In the genomic region with DNA sequence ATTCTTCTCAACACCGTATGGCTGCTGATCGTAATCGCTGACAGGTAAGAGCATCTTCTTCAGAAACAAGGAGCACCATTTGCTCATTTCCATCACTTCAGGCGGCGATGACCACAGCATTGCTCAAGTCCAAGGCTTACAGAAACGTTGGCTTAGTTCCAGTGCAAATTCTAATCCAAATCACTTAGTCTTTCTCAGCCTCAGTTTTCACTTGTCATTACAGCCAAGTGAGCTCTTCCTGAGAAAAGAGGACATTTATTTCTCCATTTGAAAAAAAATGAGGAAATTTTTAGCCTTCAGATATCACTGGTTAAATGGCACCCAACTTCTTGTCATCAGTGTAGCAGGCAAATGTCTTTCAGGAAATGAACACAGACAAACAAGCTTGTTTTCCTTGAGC, we compare ENCODE assay signal across 28 mouse cellular contexts.
A peak's percentile ranks its signal among the peaks of the same experiment; 100 is the strongest.
DNase-seq lines count a peak whose midpoint lies in the region; ATAC-seq and TF ChIP-seq lines count a peak whose summit lies in the region.
"Had no signal": no experiment of that assay in that cellular context is flagged by ENCODE, and none has a peak within 500 bp of the region (broad histone marks: within the 10 kb centered on the region; RNA-seq: fewer than 3 reads in every experiment).

No protein-coding gene starts in this region.

- no peak overlapping the region for H3K4me3 ChIP-seq in lung, embryonic 14.5 days (ENCODE audit: low read depth, low read length)
- H3K4me3 ChIP-seq in midbrain, embryonic 15.5 days, result no peak overlapping the region
- H3K4me3 ChIP-seq: embryonic facial prominence, embryonic 10.5 days; embryonic facial prominence, embryonic 13.5 days; erythroblast, embryonic 14.5 days; forebrain, embryonic 12.5 days; forebrain, embryonic 15.5 days; heart, adult 2 months; heart, embryonic 10.5 days; hindbrain, embryonic 12.5 days; hindbrain, embryonic 15.5 days had no signal

- no peak overlapping the region for H3K27ac ChIP-seq in lung, embryonic 14.5 days (ENCODE audit: low read depth)
- H3K27ac ChIP-seq in midbrain, embryonic 15.5 days, result no peak overlapping the region
- H3K27ac ChIP-seq: embryonic facial prominence, embryonic 10.5 days; embryonic facial prominence, embryonic 13.5 days; forebrain, embryonic 12.5 days; forebrain, embryonic 15.5 days; heart, adult 2 months; heart, embryonic 10.5 days; hindbrain, embryonic 12.5 days; hindbrain, embryonic 15.5 days had no signal

- TF ChIP-seq CTCF in lung, embryonic 14.5 days (IDR thresholded peaks at IDR 0.05; ENCODE audit: low read depth), result no peak

- no peaks in the 10 kb centered on the region for H3K9me3 ChIP-seq in lung, embryonic 14.5 days (ENCODE audit: low read depth, low read length)
- H3K9me3 ChIP-seq in midbrain, embryonic 15.5 days, result no peaks in the 10 kb centered on the region
- H3K9me3 ChIP-seq: embryonic facial prominence, embryonic 10.5 days; embryonic facial prominence, embryonic 13.5 days; forebrain, embryonic 12.5 days; forebrain, embryonic 15.5 days; G1E; heart, embryonic 10.5 days; hindbrain, embryonic 12.5 days; hindbrain, embryonic 15.5 days had no signal

- H3K36me3 ChIP-seq in lung, embryonic 14.5 days (ENCODE audit: insufficient read depth), result no peaks in the 10 kb centered on the region
- no peaks in the 10 kb centered on the region for H3K36me3 ChIP-seq in midbrain, embryonic 15.5 days (replicated peaks)
- H3K36me3 ChIP-seq: embryonic facial prominence, embryonic 10.5 days; embryonic facial prominence, embryonic 13.5 days; forebrain, embryonic 12.5 days; forebrain, embryonic 15.5 days; G1E; heart, embryonic 10.5 days; hindbrain, embryonic 12.5 days; hindbrain, embryonic 15.5 days had no signal

- peak; percentile 69 for DNase-seq in lung, embryonic 14.5 days
- DNase-seq in lung, postnatal 4 days, result no peak
- DNase-seq in adipocyte (ENCODE audit: low spot score), result peak; percentile 36
- DNase-seq in lung, postnatal 25 days (ENCODE audit: low spot score), result peak; percentile 6
- DNase-seq: adrenal gland, adult 8-10 months; adrenal gland, postnatal 25 days; B cell, adult 2 months; cerebellum, adult 11-12 months; cerebellum, adult 8-10 months; cerebellum, postnatal 10 days; cerebellum, postnatal 36 days; embryo, embryonic 11 days; gastrocnemius, postnatal 10 days; gastrocnemius, postnatal 36 days; heart, adult 2 months had no signal

- H3K9ac ChIP-seq in lung, embryonic 14.5 days, result no peak overlapping the region
- no peak overlapping the region for H3K9ac ChIP-seq in midbrain, embryonic 15.5 days
- H3K9ac ChIP-seq: embryonic facial prominence, embryonic 13.5 days; forebrain, embryonic 12.5 days; forebrain, embryonic 15.5 days; hindbrain, embryonic 12.5 days; hindbrain, embryonic 15.5 days had no signal

- H3K4me2 ChIP-seq in lung, embryonic 14.5 days, result no peak overlapping the region
- H3K4me2 ChIP-seq in midbrain, embryonic 15.5 days, result no peak overlapping the region
- H3K4me2 ChIP-seq: embryonic facial prominence, embryonic 13.5 days; forebrain, embryonic 12.5 days; forebrain, embryonic 15.5 days; hindbrain, embryonic 12.5 days; hindbrain, embryonic 15.5 days had no signal

- 73% methylated on average over 6 of the region's 6 CpGs for WGBS in lung, embryonic 14.5 days
- 90% methylated on average over 6 of the region's 6 CpGs for whole genome bisulfite sequencing in midbrain, embryonic 15.5 days

- no peaks in the 10 kb centered on the region for H3K4me1 ChIP-seq in lung, embryonic 14.5 days (ENCODE audit: insufficient read depth)
- H3K4me1 ChIP-seq in midbrain, embryonic 15.5 days, result no peaks in the 10 kb centered on the region
- H3K4me1 ChIP-seq: embryonic facial prominence, embryonic 10.5 days; embryonic facial prominence, embryonic 13.5 days; forebrain, embryonic 12.5 days; forebrain, embryonic 15.5 days; heart, embryonic 10.5 days; hindbrain, embryonic 12.5 days; hindbrain, embryonic 15.5 days had no signal

- no peaks in the 10 kb centered on the region for H3K27me3 ChIP-seq in lung, embryonic 14.5 days (ENCODE audit: insufficient read depth, low read length)
- H3K27me3 ChIP-seq in midbrain, embryonic 15.5 days (replicated peaks), result no peaks in the 10 kb centered on the region
- H3K27me3 ChIP-seq: CH12.LX; embryonic facial prominence, embryonic 13.5 days; forebrain, embryonic 12.5 days; forebrain, embryonic 15.5 days; hindbrain, embryonic 12.5 days; hindbrain, embryonic 15.5 days; Patski had no signal

- ATAC-seq in lung, embryonic 14.5 days (ENCODE audit: insufficient read depth), result no peak
- no peak for ATAC-seq in midbrain, embryonic 15.5 days (replicated peaks)
- no peak for ATAC-seq in activated CD4-positive, CD25-positive, alpha-beta regulatory T cell, adult 4 months
- ATAC-seq: forebrain, embryonic 15.5 days; Patski had no signal

Comparison
In these comparisons a context has a peak if more than half of its experiments do, and no peak if none do; other contexts are left out.
1. DNase-seq: peak in lung, embryonic 14.5 days (single experiment), adipocyte (single experiment) and lung, postnatal 25 days (single experiment); none in lung, postnatal 4 days (0 of 2).